Mouse (Mus musculus) limb, embryonic 12.5 days (tissue): ENCODE measurements around the gene Cr1l. TPM values are rescaled to one million over a fixed set of nuclear protein-coding genes. Genes with fewer than 3 reads are reported as not detected.

Source experiments
- ATAC-seq: fragments of 200-750 bp; cut with Nextera tagmentation; 2 replicates; pipeline ENCODE4 v1.8.0; 2017; ENCODE audit warnings: low read depth, moderate TSS enrichment; ENCODE audit not compliant: insufficient number of reproducible peaks, insufficient read depth, low FRiP score, low TSS enrichment
- H3K27ac ChIP-seq: fragments of 300-500 bp; sonication (generic); 2 replicates; pipeline ENCODE4 v1.5.1; 2016; ENCODE audit warnings: mild to moderate bottlenecking, moderate library complexity
- H3K27me3 ChIP-seq: fragments of 300-500 bp; sonication (generic); 2 replicates; pipeline ENCODE4 v1.6.1; 2016; ENCODE audit warnings: mild to moderate bottlenecking, moderate library complexity
- H3K36me3 ChIP-seq: fragments of 300-500 bp; sonication (generic); 2 replicates; pipeline ENCODE4 v1.6.1; 2016; ENCODE audit warnings: mild to moderate bottlenecking, moderate library complexity
- H3K4me1 ChIP-seq: fragments of 300-500 bp; sonication (generic); replicated peaks from 2 replicates; pipeline ENCODE4 v1.6.1; 2016
- H3K4me2 ChIP-seq: fragments of 300-500 bp; sonication (generic); 2 replicates; pipeline ENCODE4 v1.6.1; 2016; ENCODE audit warnings: mild to moderate bottlenecking, moderate library complexity
- H3K4me3 ChIP-seq: fragments of 300-500 bp; sonication (generic); replicated peaks from 2 replicates; pipeline ENCODE4 v1.5.1; 2016; ENCODE audit warnings: mild to moderate bottlenecking
- H3K9ac ChIP-seq: fragments of 300-500 bp; sonication (generic); replicated peaks from 2 replicates; pipeline ENCODE4 v1.6.1; 2016; ENCODE audit warnings: mild to moderate bottlenecking, moderate library complexity
- H3K9me3 ChIP-seq: fragments of 300-500 bp; sonication (generic); 2 replicates; pipeline ENCODE4 v1.6.1; 2016; ENCODE audit warnings: mild to moderate bottlenecking, moderate library complexity
- WGBS: fragments of 180-500 bp; shearing (Covaris S2); methylation state at CpG from one replicate; pipeline ENCODE4 v1.1.7; 2016; 5-methylcytosine and 5-hydroxymethylcytosine counted together
- polyA plus RNA-seq: library from polyadenylated mRNA; unstranded; fragments of >200 nt; fragmentation: Nextera tagmentation; extraction: Ambion mirVana; gene quantifications from 2 replicates; pipeline ENCODE4 v1.2.1, GENCODE M21; 2016

The Cr1l gene
- 43.6 and 48.9 TPM in 2 replicates for polyA plus RNA-seq

GRCm38 (mm10) chr1:195130953-195131674 is at the start of gene Cr1l:
TSS of gene Cr1l (minus strand) at chr1:195131586.
- Histone ChIP-seq H3K4me1 (0 out of 2 replicates have a peak, but pooled peaks cover 3% of the 10 kb centered on the region), H3K27ac (peak within 1 kb of the TSS; percentile 97), H3K27me3 (no peaks in the 10 kb centered on the region), H3K36me3 (peaks cover 14% of the 10 kb centered on the region), H3K9ac (peak within 1 kb of the TSS; percentile 75), H3K9me3 (no peaks in the 10 kb centered on the region), H3K4me2 (peak within 1 kb of the TSS; percentile 52), H3K4me3 (peak within 1 kb of the TSS; percentile 58)
- 0% methylated on average over 31 of the region's 31 CpGs for WGBS
- ATAC-seq = peak; percentile 98

GRCm38 (mm10) chr1:195175980-195176931 is 44.9 kb upstream of the Cr1l start, which contains the start of gene Cr2:
TSS of gene Cr2 (minus strand) at chr1:195176716.
- no peaks in the 10 kb centered on the region for H3K36me3 ChIP-seq
- 0 out of 2 replicates have a peak within 1 kb of the TSS, but pooled peaks have one; percentile 6 for H3K9ac ChIP-seq
- H3K27ac ChIP-seq = no peak within 1 kb of the TSS
- H3K4me2 ChIP-seq = peak within 1 kb of the TSS; percentile 50
- H3K27me3 ChIP-seq = peaks cover 7% of the 10 kb centered on the region; the same call in 1 of the 2 replicates
- H3K9me3 ChIP-seq = no peaks in the 10 kb centered on the region
- 9% methylated on average over 20 of the region's 20 CpGs for WGBS
- ATAC-seq = peak; percentile 94
- no peaks in the 10 kb centered on the region; the same call in 1 of the 2 replicates for H3K4me1 ChIP-seq
- peak within 1 kb of the TSS; percentile 26 for H3K4me3 ChIP-seq

DNA sequence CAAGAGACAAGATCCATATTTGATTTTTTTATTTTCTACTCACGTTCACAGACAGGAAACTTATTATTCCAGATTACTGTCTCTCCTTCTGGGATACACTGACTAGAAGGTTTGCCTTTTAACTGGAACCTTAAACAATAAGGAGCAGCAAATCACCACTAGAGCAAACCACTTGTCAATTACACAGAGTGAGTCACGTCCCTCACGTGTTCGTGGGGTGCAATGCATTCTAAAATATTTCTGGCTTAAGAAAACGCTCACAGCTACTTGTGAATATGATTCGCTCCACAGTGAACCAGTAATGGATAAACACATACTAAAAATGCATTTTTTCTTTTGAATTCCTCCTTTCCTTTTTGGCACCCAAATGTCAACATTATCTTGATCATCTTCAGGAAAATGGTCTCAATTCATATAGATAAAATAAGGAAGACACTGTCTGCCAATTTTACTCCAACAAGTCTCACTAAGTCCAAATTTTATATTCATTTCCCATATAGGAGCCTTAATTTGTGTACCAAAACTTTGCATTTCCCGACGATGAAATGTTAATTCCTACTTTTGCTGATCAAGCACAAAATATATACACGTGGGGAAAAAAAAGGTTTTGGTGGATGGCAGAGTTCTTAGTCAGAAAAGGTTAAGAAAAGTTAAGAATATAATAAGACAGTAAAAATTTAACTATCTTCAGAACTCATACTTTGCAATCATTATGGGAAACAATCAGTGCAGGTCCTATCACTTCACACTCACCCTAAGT is 33.8 kb upstream of the Cr1l start:
- Histone ChIP-seq H3K27me3 (no peaks in the 10 kb centered on the region), H3K36me3 (no peaks in the 10 kb centered on the region), H3K9ac (no peak overlapping the region), H3K4me1 (no peaks in the 10 kb centered on the region), H3K4me3 (no peak overlapping the region), H3K9me3 (no peaks in the 10 kb centered on the region), H3K27ac (no peak overlapping the region), H3K4me2 (no peak overlapping the region)
- ATAC-seq = no peak
- 84% methylated on average over 9 of the region's 9 CpGs for WGBS

- Histone ChIP-seq H3K36me3 (peaks cover 12% of the 10 kb centered on the region), H3K4me2 (peak overlapping the region; percentile 52), H3K27me3 (no peaks in the 10 kb centered on the region)
These were observed 684 bp upstream of the Cr1l start for GRCm38 (mm10) chr1:195132070-195132469.

GRCm38 (mm10) chr1:195131675-195132015 is 259 bp upstream of the Cr1l start:
- H3K4me3 ChIP-seq = peak overlapping the region; percentile 58
- H3K36me3 ChIP-seq = peaks cover 14% of the 10 kb centered on the region
- ATAC-seq = no peak
- H3K27me3 ChIP-seq = no peaks in the 10 kb centered on the region
- H3K9ac ChIP-seq = peak overlapping the region; percentile 75; the same call in 1 of the 2 replicates
- 35% methylated on average over 4 of the region's 4 CpGs for WGBS
- H3K4me2 ChIP-seq = peak overlapping the region; percentile 52
- 0 out of 2 replicates have a peak, but pooled peaks cover 3% of the 10 kb centered on the region for H3K4me1 ChIP-seq
- peak overlapping the region; percentile 97 for H3K27ac ChIP-seq
- H3K9me3 ChIP-seq = no peaks in the 10 kb centered on the region

More at GRCm38 (mm10) chr1:195132070-195132469, 684 bp upstream of the Cr1l start:
- WGBS = 63% methylated on average over 3 of the region's 3 CpGs
- no peaks in the 10 kb centered on the region for H3K9me3 ChIP-seq
- H3K27ac ChIP-seq = no peak overlapping the region
- ATAC-seq = no peak
- no peak overlapping the region for H3K4me3 ChIP-seq
- 0 out of 2 replicates have a peak, but pooled peaks cover 3% of the 10 kb centered on the region for H3K4me1 ChIP-seq
- no peak overlapping the region for H3K9ac ChIP-seq

DNA sequence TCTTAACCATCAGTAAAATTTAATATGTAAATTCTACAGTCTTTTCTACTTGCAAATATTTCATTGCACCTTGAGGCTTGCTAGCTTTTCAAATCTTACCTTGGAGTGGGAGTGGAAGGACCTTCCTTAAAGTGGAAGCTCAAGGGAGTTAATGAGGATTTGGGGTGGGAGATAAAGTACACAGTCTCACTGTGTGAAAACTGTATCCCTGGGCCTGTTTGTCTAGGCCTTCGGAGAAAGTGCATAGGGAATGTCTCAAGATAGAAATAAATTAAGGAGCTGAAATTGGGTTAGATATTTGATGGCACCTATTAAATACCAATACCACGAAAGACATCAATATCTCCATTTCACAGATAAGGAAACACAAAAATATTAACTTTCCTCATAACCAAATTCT is 907 bp downstream of the Cr1l start:
- Histone ChIP-seq H3K9ac (peak overlapping the region; percentile 75), H3K4me2 (peak overlapping the region; percentile 52), H3K36me3 (peaks cover 17% of the 10 kb centered on the region), H3K4me1 (0 out of 2 replicates have a peak, but pooled peaks cover 3% of the 10 kb centered on the region), H3K4me3 (peak overlapping the region; percentile 58), H3K27me3 (no peaks in the 10 kb centered on the region), H3K27ac (peak overlapping the region; percentile 97; the same call in 1 of the 2 replicates), H3K9me3 (no peaks in the 10 kb centered on the region)
- ATAC-seq = no peak
- WGBS = 28% methylated on average over 2 of the region's 2 CpGs

- WGBS = 87% methylated on average over 1 of the region's 1 CpGs
- ATAC-seq = no peak
- Histone ChIP-seq H3K27ac (no peak overlapping the region), H3K36me3 (peaks cover 20% of the 10 kb centered on the region), H3K27me3 (no peaks in the 10 kb centered on the region), H3K9me3 (no peaks in the 10 kb centered on the region), H3K4me3 (no peak overlapping the region), H3K9ac (no peak overlapping the region), H3K4me2 (peak overlapping the region; percentile 31), H3K4me1 (0 out of 2 replicates have a peak, but pooled peaks cover 3% of the 10 kb centered on the region)
These were observed 1.5 kb downstream of the Cr1l start for GRCm38 (mm10) chr1:195129867-195130266.

GRCm38 (mm10) chr1:195114414-195114813 is 17.0 kb downstream of the Cr1l start:
- 91% methylated on average over 1 of the region's 1 CpGs for WGBS
- Histone ChIP-seq H3K27ac (no peak overlapping the region), H3K9me3 (no peaks in the 10 kb centered on the region), H3K27me3 (no peaks in the 10 kb centered on the region), H3K4me2 (no peak overlapping the region), H3K36me3 (peaks cover 59% of the 10 kb centered on the region), H3K9ac (no peak overlapping the region), H3K4me1 (no peaks in the 10 kb centered on the region), H3K4me3 (no peak overlapping the region)
- ATAC-seq = no peak

- ATAC-seq = no peak
- WGBS = 94% methylated on average over 4 of the region's 4 CpGs
- H3K4me2 ChIP-seq = no peak overlapping the region
- no peak overlapping the region for H3K4me3 ChIP-seq
- H3K9me3 ChIP-seq = no peaks in the 10 kb centered on the region
- no peaks in the 10 kb centered on the region for H3K4me1 ChIP-seq
- peaks cover 59% of the 10 kb centered on the region for H3K36me3 ChIP-seq
- no peak overlapping the region for H3K27ac ChIP-seq
- H3K9ac ChIP-seq = no peak overlapping the region
- no peaks in the 10 kb centered on the region for H3K27me3 ChIP-seq
These were observed 17.8 kb downstream of the Cr1l start for GRCm38 (mm10) chr1:195113621-195114020.

- Histone ChIP-seq H3K9me3 (no peaks in the 10 kb centered on the region), H3K4me1 (no peaks in the 10 kb centered on the region), H3K4me2 (no peak overlapping the region), H3K27ac (no peak overlapping the region), H3K36me3 (peaks cover 53% of the 10 kb centered on the region), H3K4me3 (no peak overlapping the region), H3K27me3 (no peaks in the 10 kb centered on the region), H3K9ac (no peak overlapping the region)
- 43% methylated on average over 4 of the region's 4 CpGs for WGBS
- ATAC-seq = no peak
These were observed 30.7 kb downstream of the Cr1l start for GRCm38 (mm10) chr1:195100693-195101092.
